Mouse (Mus musculus): Measurements from ENCODE around the gene Rngtt. TPM values are rescaled to one million over a fixed set of nuclear protein-coding genes. Genes with fewer than 3 reads are reported as not detected.
"Not testable (repeated sequence)": the region's sequence is repeated elsewhere in the genome, so short reads cannot be mapped to it uniquely, and the experiment has no call there.

Gene Rngtt
- polyA plus RNA-seq, 1 experiment, result 5.1 TPM

GRCm38 (mm10) chr4:33289106-33289650 lies 20.9 kb upstream of the Rngtt start:
- no peaks in the 10 kb centered on the region for H3K79me2 ChIP-seq (ENCODE audit: control insufficient read depth, insufficient read depth)
- no peaks in the 10 kb centered on the region for H3K79me3 ChIP-seq (ENCODE audit: low read depth)
- no peak overlapping the region for H3K4me3 ChIP-seq (ENCODE audit: insufficient read depth, poor library complexity, severe bottlenecking)
- H3K36me3 ChIP-seq (ENCODE audit: control insufficient read depth, insufficient read depth), result no peaks in the 10 kb centered on the region
- H3K27me3 ChIP-seq (ENCODE audit: control insufficient read depth, insufficient read depth, insufficient read length), result no peaks in the 10 kb centered on the region
- no peak overlapping the region for H3ac ChIP-seq (ENCODE audit: control insufficient read depth, insufficient read length, low read depth)
- TF ChIP-seq CTCF (IDR thresholded peaks at IDR 0.05; ENCODE audit: control insufficient read depth, insufficient read depth, insufficient read length) (no peak), FOSL1 (IDR thresholded peaks at IDR 0.05; ENCODE audit: insufficient read depth, low read length, poor library complexity, severe bottlenecking) (no peak), MAX (IDR thresholded peaks at IDR 0.05) (no peak), USF1 (IDR thresholded peaks at IDR 0.05; ENCODE audit: low read depth) (no peak), MYOD1 (IDR thresholded peaks at IDR 0.05; ENCODE audit: control insufficient read depth, insufficient read length, low read depth) (no peak), MYOG (IDR thresholded peaks at IDR 0.05; ENCODE audit: control insufficient read depth, extremely low read depth, insufficient read length) (no peak), CEBPB (IDR thresholded peaks at IDR 0.05; ENCODE audit: low read depth) (no peak)

DNA sequence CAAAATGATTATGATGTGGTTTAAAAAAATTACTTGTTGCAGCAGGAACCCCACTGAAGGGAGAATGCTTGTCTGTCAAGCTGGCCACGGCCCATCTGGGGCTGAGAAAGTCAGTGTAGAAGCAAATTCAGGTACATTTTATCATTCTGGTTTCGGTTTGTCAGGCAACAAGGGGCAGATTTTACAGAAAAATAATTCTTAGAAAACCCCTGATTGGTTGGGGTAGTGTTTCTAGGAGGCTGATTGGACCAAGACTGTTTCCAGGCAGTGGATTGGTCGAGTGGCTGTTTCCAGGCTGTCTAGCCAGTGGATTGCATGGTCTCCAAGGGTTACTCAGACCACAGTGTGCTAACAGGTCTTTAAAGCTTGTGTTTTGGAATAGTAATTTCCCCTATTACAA lies 20.1 kb upstream of the Rngtt start, which contains the start of gene Pnrc1:
Gene Pnrc1, minus strand, starts transcription at position 162 of the 400 bp plus-strand sequence.
- H3ac ChIP-seq (ENCODE audit: control insufficient read depth, insufficient read length, low read depth), result peak within 1 kb of the TSS; percentile 50
- H3K36me3 ChIP-seq (ENCODE audit: control insufficient read depth, insufficient read depth), result no peaks in the 10 kb centered on the region
- TF ChIP-seq FOSL1 (IDR thresholded peaks at IDR 0.05; ENCODE audit: insufficient read depth, low read length, poor library complexity, severe bottlenecking) (no peak), MYOG (IDR thresholded peaks at IDR 0.05; ENCODE audit: control insufficient read depth, extremely low read depth, insufficient read length) (no peak), MYOD1 (IDR thresholded peaks at IDR 0.05; ENCODE audit: control insufficient read depth, insufficient read length, low read depth) (no peak), CEBPB (IDR thresholded peaks at IDR 0.05; ENCODE audit: low read depth) (no peak), CTCF (IDR thresholded peaks at IDR 0.05; ENCODE audit: control insufficient read depth, insufficient read depth, insufficient read length) (no peak), USF1 (IDR thresholded peaks at IDR 0.05; ENCODE audit: low read depth) (no peak), MAX (IDR thresholded peaks at IDR 0.05) (no peak)
- no peaks in the 10 kb centered on the region for H3K27me3 ChIP-seq (ENCODE audit: control insufficient read depth, insufficient read depth, insufficient read length)
- H3K79me2 ChIP-seq (ENCODE audit: control insufficient read depth, insufficient read depth), result no peaks in the 10 kb centered on the region
- H3K79me3 ChIP-seq (ENCODE audit: low read depth), result no peaks in the 10 kb centered on the region
- H3K4me3 ChIP-seq (ENCODE audit: insufficient read depth, poor library complexity, severe bottlenecking), result peak within 1 kb of the TSS; percentile 23

GRCm38 (mm10) chr4:33290878-33291277 lies 19.2 kb upstream of the Rngtt start:
- Histone ChIP-seq H3K79me2 (ENCODE audit: control insufficient read depth, insufficient read depth) (no peaks in the 10 kb centered on the region), H3K27me3 (ENCODE audit: control insufficient read depth, insufficient read depth, insufficient read length) (no peaks in the 10 kb centered on the region), H3K4me3 (ENCODE audit: insufficient read depth, poor library complexity, severe bottlenecking) (no peak overlapping the region), H3K79me3 (ENCODE audit: low read depth) (no peaks in the 10 kb centered on the region), H3K36me3 (ENCODE audit: control insufficient read depth, insufficient read depth) (no peaks in the 10 kb centered on the region), H3ac (ENCODE audit: control insufficient read depth, insufficient read length, low read depth) (no peak overlapping the region)
- no peak for TF ChIP-seq CEBPB (IDR thresholded peaks at IDR 0.05; ENCODE audit: low read depth)
- TF ChIP-seq MYOG (IDR thresholded peaks at IDR 0.05; ENCODE audit: control insufficient read depth, extremely low read depth, insufficient read length), result no peak
- TF ChIP-seq MYOD1 (IDR thresholded peaks at IDR 0.05; ENCODE audit: control insufficient read depth, insufficient read length, low read depth), result no peak
- TF ChIP-seq MAX (IDR thresholded peaks at IDR 0.05), result no peak
- no peak for TF ChIP-seq USF1 (IDR thresholded peaks at IDR 0.05; ENCODE audit: low read depth)

DNA sequence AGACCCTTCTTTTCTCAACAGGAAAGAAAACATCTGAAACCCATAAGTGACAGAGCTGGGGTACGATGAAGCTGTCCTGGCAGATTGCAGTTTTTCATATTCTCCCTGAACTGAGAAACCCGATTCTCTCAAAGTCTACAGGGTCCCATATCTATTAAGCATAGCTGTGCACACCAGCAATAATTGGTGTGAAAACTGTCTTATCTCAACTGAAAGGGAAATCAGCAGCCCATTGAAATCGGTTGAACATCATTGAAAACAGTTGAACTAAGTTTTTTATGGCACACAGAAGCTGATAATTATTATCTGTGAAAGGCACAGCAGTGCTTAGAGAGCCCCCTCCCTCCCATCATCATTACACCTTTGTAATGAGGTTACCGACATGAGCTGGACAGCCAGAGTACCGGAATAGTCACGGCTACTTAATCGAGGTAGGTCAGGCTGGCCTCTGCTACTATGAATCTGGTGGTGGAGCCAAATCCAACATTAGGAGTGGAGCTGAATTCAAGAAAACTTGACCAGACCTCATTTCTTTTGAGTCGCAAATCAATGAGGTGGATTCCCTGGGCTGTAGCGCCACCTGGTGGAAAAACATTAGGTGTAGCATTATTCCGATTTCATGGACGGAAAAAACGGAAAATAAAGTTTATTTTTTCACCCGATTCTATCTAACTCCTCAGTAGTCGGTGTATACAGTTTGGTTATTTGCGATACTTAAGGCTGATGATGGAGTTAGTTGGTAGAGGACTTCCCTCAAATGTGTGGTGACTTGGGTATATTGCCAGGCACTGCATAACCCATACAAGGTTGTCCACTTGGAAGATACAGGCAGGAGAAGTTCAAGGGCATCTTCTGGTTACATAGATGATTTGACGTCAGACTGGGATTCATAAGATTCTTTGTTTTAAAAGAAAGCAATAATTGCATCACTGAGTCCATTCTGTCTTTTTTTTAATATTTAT lies 17.4 kb upstream of the Rngtt start:
- TF ChIP-seq MAX (IDR thresholded peaks at IDR 0.05) (no peak), CTCF (IDR thresholded peaks at IDR 0.05; ENCODE audit: control insufficient read depth, insufficient read depth, insufficient read length) (peak; percentile 14), FOSL1 (IDR thresholded peaks at IDR 0.05; ENCODE audit: insufficient read depth, low read length, poor library complexity, severe bottlenecking) (no peak)
- H3K79me2 ChIP-seq (ENCODE audit: control insufficient read depth, insufficient read depth), result no peaks in the 10 kb centered on the region
- H3K36me3 ChIP-seq (ENCODE audit: control insufficient read depth, insufficient read depth), result no peaks in the 10 kb centered on the region
- H3ac ChIP-seq (ENCODE audit: control insufficient read depth, insufficient read length, low read depth), result no peak overlapping the region
- no peaks in the 10 kb centered on the region for H3K79me3 ChIP-seq (ENCODE audit: low read depth)
- H3K27me3 ChIP-seq (ENCODE audit: control insufficient read depth, insufficient read depth, insufficient read length), result no peaks in the 10 kb centered on the region
- H3K4me3 ChIP-seq (ENCODE audit: insufficient read depth, poor library complexity, severe bottlenecking), result no peak overlapping the region

GRCm38 (mm10) chr4:33300891-33301665 lies 9.0 kb upstream of the Rngtt start:
- H3K79me3 ChIP-seq (ENCODE audit: low read depth); H3K27me3 ChIP-seq (ENCODE audit: control insufficient read depth, insufficient read depth, insufficient read length); H3K79me2 ChIP-seq (ENCODE audit: control insufficient read depth, insufficient read depth); H3ac ChIP-seq (ENCODE audit: control insufficient read depth, insufficient read length, low read depth); H3K36me3 ChIP-seq (ENCODE audit: control insufficient read depth, insufficient read depth); H3K4me3 ChIP-seq (ENCODE audit: insufficient read depth, poor library complexity, severe bottlenecking): not testable (repeated sequence)

Measured in C2C12 (cell line).